27 mouse cellular contexts compared by ENCODE assay signal in the genomic region with DNA sequence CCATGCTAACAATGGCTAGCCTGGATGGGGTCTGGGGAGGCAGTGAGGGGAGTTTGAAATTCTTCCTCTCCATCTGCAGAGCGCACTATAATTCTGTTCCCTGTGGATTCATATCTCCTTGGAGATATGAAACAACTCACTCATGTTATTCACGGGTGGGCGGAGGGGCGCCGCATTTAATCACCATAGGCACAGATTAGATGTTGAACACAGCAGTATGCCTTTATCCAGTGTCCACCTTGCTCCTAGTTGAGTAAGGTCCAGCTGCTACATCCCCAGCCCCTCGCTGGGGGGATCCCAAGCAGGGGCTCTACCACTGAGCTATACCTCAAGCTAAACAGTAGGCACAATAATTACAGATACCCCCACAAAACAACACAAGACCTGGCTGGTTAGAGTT. TPM values are rescaled to one million over a fixed set of nuclear protein-coding genes. Genes with fewer than 3 reads are reported as not detected.
DNase-seq lines count a peak whose midpoint lies in the region; ATAC-seq and TF ChIP-seq lines count a peak whose summit lies in the region.
"Had no signal": no experiment of that assay in that cellular context is flagged by ENCODE, and none has a peak within 500 bp of the region (broad histone marks: within the 10 kb centered on the region; RNA-seq: fewer than 3 reads in every experiment).

No protein-coding gene starts in this region.

- no peak for TF ChIP-seq CTCF in hindbrain, postnatal 0 days (IDR thresholded peaks at IDR 0.05; ENCODE audit: low read depth)

- H3K4me1 ChIP-seq in hindbrain, embryonic 13.5 days (replicated peaks): peaks cover 69% of the 10 kb centered on the region
- H3K4me1 ChIP-seq in hindbrain, postnatal 0 days (ENCODE audit: insufficient read depth, low read length): peaks cover 6% of the 10 kb centered on the region

- H3K9ac ChIP-seq in hindbrain, embryonic 13.5 days: 0 out of 2 replicates have a peak overlapping the region, but pooled peaks have one; percentile 15
- H3K9ac ChIP-seq in hindbrain, postnatal 0 days (replicated peaks; ENCODE audit: low read length): no peak overlapping the region
- H3K9ac ChIP-seq: forebrain, embryonic 13.5 days; heart, embryonic 12.5 days; heart, embryonic 15.5 days had no signal

- 57% methylated on average over 6 of the region's 6 CpGs for WGBS in hindbrain, embryonic 13.5 days
- WGBS in hindbrain, postnatal 0 days: 35% methylated on average over 6 of the region's 6 CpGs

- no peak for ATAC-seq in hindbrain, embryonic 13.5 days (ENCODE audit: low FRiP score)
- ATAC-seq in hindbrain, postnatal 0 days: no peak
- ATAC-seq: CD4-positive, CD25-positive, alpha-beta regulatory T cell, adult 4 months; forebrain, embryonic 13.5 days; hindbrain, embryonic 16.5 days; inflammation-experienced regulatory T-cells, adult 6 months had no signal

- no peaks in the 10 kb centered on the region for H3K9me3 ChIP-seq in hindbrain, embryonic 13.5 days
- H3K9me3 ChIP-seq in hindbrain, postnatal 0 days (ENCODE audit: low read length): no peaks in the 10 kb centered on the region
- H3K9me3 ChIP-seq: forebrain, embryonic 10.5 days; forebrain, embryonic 13.5 days; heart, embryonic 12.5 days; heart, embryonic 15.5 days; hindbrain, embryonic 10.5 days had no signal

- H3K36me3 ChIP-seq in hindbrain, embryonic 13.5 days: peaks cover 42% of the 10 kb centered on the region
- H3K36me3 ChIP-seq in hindbrain, postnatal 0 days (ENCODE audit: insufficient read depth, low read length): no peaks in the 10 kb centered on the region
- H3K36me3 ChIP-seq: forebrain, embryonic 10.5 days; heart, embryonic 12.5 days; heart, embryonic 15.5 days; hindbrain, embryonic 10.5 days had no signal

- H3K27me3 ChIP-seq in hindbrain, embryonic 13.5 days: peaks cover 64% of the 10 kb centered on the region
- H3K27me3 ChIP-seq in hindbrain, postnatal 0 days (ENCODE audit: insufficient read depth, low read length): peaks cover 27% of the 10 kb centered on the region; the same call in 1 of the 2 replicates

- no peak for DNase-seq in hindbrain, postnatal 0 days (ENCODE audit: low spot score)
- DNase-seq in right cerebral cortex, adult 2 months (ENCODE audit: low spot score in 2 of 2): peak; percentile 37 to 53
- no peak for DNase-seq in right cerebral cortex, postnatal 4 days
- peak; percentile 35 for DNase-seq in retina, postnatal 1 day
- no peak for DNase-seq in embryo, embryonic 10.5 days (ENCODE audit: low spot score)
- DNase-seq: adrenal gland, adult 2 months; adrenal gland, postnatal 14 days; cerebellum, adult 11-12 months; cerebellum, adult 8-10 months; cerebellum, postnatal 10 days; cerebellum, postnatal 36 days; gastrocnemius, postnatal 25 days; heart, adult 18-20 months; heart, postnatal 10 days; heart, postnatal 36 days had no signal

- H3K27ac ChIP-seq in hindbrain, embryonic 13.5 days: no peak overlapping the region
- no peak overlapping the region for H3K27ac ChIP-seq in hindbrain, postnatal 0 days
- H3K27ac ChIP-seq: forebrain, embryonic 13.5 days; heart, embryonic 15.5 days; hindbrain, embryonic 10.5 days had no signal

- no peak overlapping the region for H3K4me2 ChIP-seq in hindbrain, embryonic 13.5 days
- no peak overlapping the region for H3K4me2 ChIP-seq in hindbrain, postnatal 0 days (ENCODE audit: low read depth, low read length)
- H3K4me2 ChIP-seq: forebrain, embryonic 13.5 days; heart, embryonic 12.5 days; heart, embryonic 15.5 days had no signal

- no peak overlapping the region for H3K4me3 ChIP-seq in hindbrain, embryonic 13.5 days
- H3K4me3 ChIP-seq in hindbrain, postnatal 0 days (ENCODE audit: low read length): no peak overlapping the region
- H3K4me3 ChIP-seq: forebrain, embryonic 10.5 days; forebrain, embryonic 13.5 days; heart, embryonic 12.5 days; heart, embryonic 15.5 days had no signal

RNA-seq across cellular contexts. Expression of gene Syt3, which starts 28.5 kb away (rescaled TPM):
- 26.1 and 27.7 TPM in 2 replicates for polyA plus RNA-seq in hindbrain, embryonic 13.5 days (2015; fragmentation: Nextera tagmentation; extraction: Ambion mirVana)
- 130 and 154 TPM in 2 replicates for total RNA-seq in hindbrain, postnatal 0 days (2014; rRNA removed)
- polyA plus RNA-seq in hindbrain, postnatal 0 days (2015; fragmentation: Nextera tagmentation; extraction: Ambion mirVana): 73.7 and 79.2 TPM in 2 replicates
- polyA plus RNA-seq: C2C12; CD4-positive, CD25-positive, alpha-beta regulatory T cell, adult 4 months; inflammation-experienced regulatory T-cells, adult 6 months had no signal

RNA-seq across cellular contexts. Expression of gene 1700008O03Rik, which starts 30.2 kb away (rescaled TPM):
- 1.8 and 2.4 TPM in 2 replicates for polyA plus RNA-seq in hindbrain, embryonic 13.5 days (2015; fragmentation: Nextera tagmentation; extraction: Ambion mirVana)
- 1.4 and 2.3 TPM in 2 replicates for total RNA-seq in hindbrain, postnatal 0 days (2014; rRNA removed)
- 3.3 and 3.6 TPM in 2 replicates for polyA plus RNA-seq in hindbrain, postnatal 0 days (2015; fragmentation: Nextera tagmentation; extraction: Ambion mirVana)
- total RNA-seq: gastrocnemius, adult 8-10 months; gastrocnemius, postnatal 25 days; MEL had no signal
- polyA plus RNA-seq: CD4-positive, CD25-positive, alpha-beta regulatory T cell, adult 4 months; inflammation-experienced regulatory T-cells, adult 6 months had no signal

RNA-seq across cellular contexts. Expression of gene Shank1, which starts 45.4 kb away (rescaled TPM):
- 31.7 and 32.6 TPM in 2 replicates for polyA plus RNA-seq in hindbrain, embryonic 13.5 days (2015; fragmentation: Nextera tagmentation; extraction: Ambion mirVana)
- total RNA-seq in hindbrain, postnatal 0 days (2014; rRNA removed): 39.0 and 41.8 TPM in 2 replicates
- 36.3 and 36.6 TPM in 2 replicates for polyA plus RNA-seq in hindbrain, postnatal 0 days (2015; fragmentation: Nextera tagmentation; extraction: Ambion mirVana)

RNA-seq across cellular contexts. Expression of gene Clec11a, which starts 48.7 kb away (rescaled TPM):
- polyA plus RNA-seq in hindbrain, embryonic 13.5 days (2015; fragmentation: Nextera tagmentation; extraction: Ambion mirVana): 3.4 and 3.9 TPM in 2 replicates
- 3.3 and 5.9 TPM in 2 replicates for total RNA-seq in hindbrain, postnatal 0 days (2014; rRNA removed)
- polyA plus RNA-seq in hindbrain, postnatal 0 days (2015; fragmentation: Nextera tagmentation; extraction: Ambion mirVana): 4.4 and 4.5 TPM in 2 replicates

Comparison
In these comparisons a context has a peak if more than half of its experiments do, and no peak if none do; other contexts are left out.
1. DNase-seq: peak in right cerebral cortex, adult 2 months (2 of 2) and retina, postnatal 1 day (single experiment); none in hindbrain, postnatal 0 days (single experiment), right cerebral cortex, postnatal 4 days (single experiment) and embryo, embryonic 10.5 days (single experiment).